ENCODE assay signal across 9 mouse cellular contexts in genomic region chr3:67557200-67557651, GRCm38 (mm10). TPM values are rescaled to one million over a fixed set of nuclear protein-coding genes. Genes with fewer than 3 reads are reported as not detected.
DNase-seq lines count a peak whose midpoint lies in the region; ATAC-seq and TF ChIP-seq lines count a peak whose summit lies in the region.
"Had no signal": no experiment of that assay in that cellular context is flagged by ENCODE, and none has a peak within 500 bp of the region (broad histone marks: within the 10 kb centered on the region; RNA-seq: fewer than 3 reads in every experiment).

No protein-coding gene starts in this region.

- H3K4me1 ChIP-seq in heart, embryonic 10.5 days: no peaks in the 10 kb centered on the region
- H3K4me1 ChIP-seq in forebrain, postnatal 0 days (ENCODE audit: insufficient read depth): no peaks in the 10 kb centered on the region; the same call in 1 of the 2 replicates
- H3K4me1 ChIP-seq in liver, embryonic 13.5 days (replicated peaks): no peaks in the 10 kb centered on the region; the same call in 1 of the 2 replicates

- no peaks in the 10 kb centered on the region for H3K9me3 ChIP-seq in heart, embryonic 10.5 days
- H3K9me3 ChIP-seq in forebrain, postnatal 0 days (ENCODE audit: low read length): no peaks in the 10 kb centered on the region
- H3K9me3 ChIP-seq in liver, embryonic 13.5 days (replicated peaks): no peaks in the 10 kb centered on the region

- 56% methylated on average over 14 of the region's 14 CpGs for WGBS in heart, embryonic 10.5 days
- 25% methylated on average over 14 of the region's 14 CpGs for WGBS in forebrain, postnatal 0 days
- 27% methylated on average over 14 of the region's 14 CpGs for whole genome bisulfite sequencing in liver, embryonic 13.5 days (ENCODE audit: insufficient replicate concordance)

- ATAC-seq in forebrain, postnatal 0 days: peak; percentile 91
- ATAC-seq in liver, embryonic 13.5 days (ENCODE audit: low read depth): peak; percentile 46
- ATAC-seq in erythroblast, adult 5-6 weeks (replicated peaks; ENCODE audit: low FRiP score, poor library complexity, severe bottlenecking): no peak

- peak; percentile 94 for DNase-seq in heart, adult 11 months
- no peak for DNase-seq in heart, embryonic 10.5 days (ENCODE audit: low spot score)
- peak; percentile 42 for DNase-seq in forebrain, postnatal 0 days
- DNase-seq in liver, embryonic 13.5 days: no peak
- peak; percentile 28 to 77 for DNase-seq in natural killer cell, adult 2 months (ENCODE audit: low spot score in 2 of 2)
- no peak for DNase-seq in frontal cortex, postnatal 14 days (ENCODE audit: low spot score in 2 of 2)
- DNase-seq in ovary, adult 18-20 months (ENCODE audit: low spot score): no peak

- H3K9ac ChIP-seq in forebrain, postnatal 0 days: no peak overlapping the region
- H3K9ac ChIP-seq in liver, embryonic 13.5 days: no peak overlapping the region

- no peak for TF ChIP-seq CTCF in forebrain, postnatal 0 days (IDR thresholded peaks at IDR 0.05; ENCODE audit: low read depth)

- H3K27ac ChIP-seq in heart, embryonic 10.5 days: no peak overlapping the region
- no peak overlapping the region for H3K27ac ChIP-seq in forebrain, postnatal 0 days (ENCODE audit: low read depth, low read length)
- H3K27ac ChIP-seq in liver, embryonic 13.5 days: no peak overlapping the region; the same call in 1 of the 2 replicates

- H3K27me3 ChIP-seq in heart, embryonic 10.5 days (ENCODE audit: insufficient read depth, poor library complexity, severe bottlenecking): no peaks in the 10 kb centered on the region; the same call in 1 of the 2 replicates
- no peaks in the 10 kb centered on the region for H3K27me3 ChIP-seq in forebrain, postnatal 0 days (ENCODE audit: insufficient read depth, low read length)
- no peaks in the 10 kb centered on the region for H3K27me3 ChIP-seq in liver, embryonic 13.5 days

- no peaks in the 10 kb centered on the region for H3K36me3 ChIP-seq in heart, embryonic 10.5 days
- H3K36me3 ChIP-seq in forebrain, postnatal 0 days (ENCODE audit: insufficient read depth): no peaks in the 10 kb centered on the region
- no peaks in the 10 kb centered on the region for H3K36me3 ChIP-seq in liver, embryonic 13.5 days

- no peak overlapping the region for H3K4me3 ChIP-seq in heart, embryonic 10.5 days
- peak overlapping the region; percentile 8; the same call in 1 of the 2 replicates for H3K4me3 ChIP-seq in forebrain, postnatal 0 days (ENCODE audit: low read depth, low read length)
- no peak overlapping the region for H3K4me3 ChIP-seq in liver, embryonic 13.5 days (replicated peaks)
- H3K4me3 ChIP-seq: erythroblast, embryonic 14.5 days had no signal

- peak overlapping the region; percentile 32 for H3K4me2 ChIP-seq in forebrain, postnatal 0 days (ENCODE audit: low read depth)
- H3K4me2 ChIP-seq in liver, embryonic 13.5 days: 0 out of 2 replicates have a peak overlapping the region, but pooled peaks have one; percentile 24

RNA-seq across cellular contexts. Expression of gene Mfsd1, which starts 25.3 kb away (rescaled TPM):
- polyA plus RNA-seq in heart, embryonic 10.5 days (2016; fragmentation: Nextera tagmentation; extraction: Ambion mirVana): 47.8 TPM in 2 replicates
- total RNA-seq in forebrain, postnatal 0 days (2014; rRNA removed): 22.6 and 27.1 TPM in 2 replicates
- 27.3 and 29.0 TPM in 2 replicates for polyA plus RNA-seq in forebrain, postnatal 0 days (2015; fragmentation: Nextera tagmentation; extraction: Ambion mirVana)
- 26.4 and 32.7 TPM in 2 replicates for polyA plus RNA-seq in liver, embryonic 13.5 days (2015; fragmentation: Nextera tagmentation; extraction: Ambion mirVana)
- total RNA-seq in erythroblast, adult 5-6 weeks (2015; ENCODE audit: low replicate concordance): 21.3 and 27.0 TPM in 2 replicates
- 44.9 and 55.2 TPM in 2 replicates for total RNA-seq in erythroblast, adult 5-6 weeks (2017; ENCODE audit: low replicate concordance)

RNA-seq across cellular contexts. Expression of gene Rarres1, which starts 41.9 kb away (rescaled TPM):
- 1.4 and 2.4 TPM in 2 replicates for polyA plus RNA-seq in heart, embryonic 10.5 days (2016; fragmentation: Nextera tagmentation; extraction: Ambion mirVana)
- total RNA-seq in forebrain, postnatal 0 days (2014; rRNA removed): 0.69 and 2.6 TPM in 2 replicates
- 2.0 and 2.4 TPM in 2 replicates for polyA plus RNA-seq in forebrain, postnatal 0 days (2015; fragmentation: Nextera tagmentation; extraction: Ambion mirVana)
- 2.0 TPM in 2 replicates for polyA plus RNA-seq in liver, embryonic 13.5 days (2015; fragmentation: Nextera tagmentation; extraction: Ambion mirVana)
- not detected in 2 replicates for total RNA-seq in erythroblast, adult 5-6 weeks (2015; ENCODE audit: low replicate concordance)
- not detected in 2 replicates for total RNA-seq in erythroblast, adult 5-6 weeks (2017; ENCODE audit: low replicate concordance)

Comparison
In these comparisons a context has a peak if more than half of its experiments do, and no peak if none do; other contexts are left out.
1. DNase-seq: peak in heart, adult 11 months (single experiment), forebrain, postnatal 0 days (single experiment) and natural killer cell, adult 2 months (2 of 2); none in heart, embryonic 10.5 days (single experiment), liver, embryonic 13.5 days (single experiment), frontal cortex, postnatal 14 days (0 of 2) and ovary, adult 18-20 months (single experiment).